Mouse (Mus musculus): ENCODE measurements around the gene Il4ra. TPM values are rescaled to one million over a fixed set of nuclear protein-coding genes. Genes with fewer than 3 reads are reported as not detected.

Gene Il4ra
- polyA plus RNA-seq, 1 experiment = 22.7 TPM

DNA sequence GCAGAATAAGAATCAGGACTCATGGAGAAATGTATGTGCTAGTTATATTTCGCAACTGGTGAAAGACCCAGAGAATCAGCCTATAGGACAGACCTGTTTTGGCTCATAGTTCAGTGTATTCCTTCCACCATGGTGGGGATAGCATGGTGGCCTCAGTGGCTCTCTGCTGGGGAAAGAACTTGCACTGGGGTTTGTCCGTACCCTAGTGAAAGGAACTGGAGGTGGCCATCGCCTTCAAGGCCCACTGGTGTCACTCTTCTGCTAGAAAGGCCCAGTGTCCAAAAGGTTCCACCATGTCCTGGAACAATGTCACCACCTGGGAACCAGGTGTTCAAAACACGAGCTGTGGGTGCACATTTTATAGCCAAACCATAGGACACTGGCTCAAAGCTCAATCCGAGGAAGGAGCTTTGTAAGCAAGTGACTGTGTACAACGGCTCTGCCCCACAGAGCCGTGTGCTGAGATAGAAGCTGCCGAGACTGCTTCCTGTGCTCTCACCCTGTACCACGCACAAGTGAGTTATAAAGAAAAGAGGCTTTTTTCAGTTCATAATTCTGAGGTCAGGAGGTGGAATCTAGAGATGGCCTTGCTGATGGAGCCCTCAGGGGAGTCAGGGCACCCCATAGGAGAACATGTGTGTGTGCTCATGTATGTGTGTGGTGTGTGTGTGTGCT is 27.8 kb downstream of the Il4ra start:
- H3K79me3 ChIP-seq (ENCODE audit: low read depth) = no peaks in the 10 kb centered on the region
- H3ac ChIP-seq (ENCODE audit: control insufficient read depth, insufficient read length, low read depth) = no peak overlapping the region
- H3K4me3 ChIP-seq (ENCODE audit: insufficient read depth, poor library complexity, severe bottlenecking) = no peak overlapping the region
- H3K36me3 ChIP-seq (ENCODE audit: control insufficient read depth, insufficient read depth) = peaks cover 20% of the 10 kb centered on the region
- TF ChIP-seq CEBPB (IDR thresholded peaks at IDR 0.05; ENCODE audit: low read depth) (no peak), MAX (IDR thresholded peaks at IDR 0.05) (no peak), MYOG (IDR thresholded peaks at IDR 0.05; ENCODE audit: control insufficient read depth, extremely low read depth, insufficient read length) (no peak), MYOD1 (IDR thresholded peaks at IDR 0.05; ENCODE audit: control insufficient read depth, insufficient read length, low read depth) (no peak), CTCF (IDR thresholded peaks at IDR 0.05; ENCODE audit: control insufficient read depth, insufficient read depth, insufficient read length) (no peak), FOSL1 (IDR thresholded peaks at IDR 0.05; ENCODE audit: insufficient read depth, low read length, poor library complexity, severe bottlenecking) (no peak), USF1 (IDR thresholded peaks at IDR 0.05; ENCODE audit: low read depth) (no peak)
- no peaks in the 10 kb centered on the region for H3K27me3 ChIP-seq (ENCODE audit: control insufficient read depth, insufficient read depth, insufficient read length)
- no peaks in the 10 kb centered on the region for H3K79me2 ChIP-seq (ENCODE audit: control insufficient read depth, insufficient read depth)

DNA sequence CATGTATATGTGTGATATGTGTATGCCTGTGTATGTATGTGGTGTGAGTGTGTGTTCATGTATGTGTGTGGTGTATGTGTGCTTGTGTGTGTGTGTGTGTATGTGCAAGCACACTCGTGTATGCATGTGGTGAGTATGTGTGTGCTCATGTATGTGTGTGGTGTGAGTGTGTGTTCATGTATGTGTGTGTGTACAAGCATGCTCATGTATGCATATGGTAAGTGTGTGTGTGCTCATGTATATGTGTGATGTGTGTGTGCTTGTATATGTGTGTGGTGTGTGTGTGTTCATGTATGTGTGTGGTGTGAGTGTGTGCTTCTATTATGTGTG is 28.3 kb downstream of the Il4ra start:
- TF ChIP-seq MYOD1 (IDR thresholded peaks at IDR 0.05; ENCODE audit: control insufficient read depth, insufficient read length, low read depth) (no peak), MAX (IDR thresholded peaks at IDR 0.05) (no peak), USF1 (IDR thresholded peaks at IDR 0.05; ENCODE audit: low read depth) (no peak), CTCF (IDR thresholded peaks at IDR 0.05; ENCODE audit: control insufficient read depth, insufficient read depth, insufficient read length) (no peak), CEBPB (IDR thresholded peaks at IDR 0.05; ENCODE audit: low read depth) (no peak), FOSL1 (IDR thresholded peaks at IDR 0.05; ENCODE audit: insufficient read depth, low read length, poor library complexity, severe bottlenecking) (no peak), MYOG (IDR thresholded peaks at IDR 0.05; ENCODE audit: control insufficient read depth, extremely low read depth, insufficient read length) (no peak)
- Histone ChIP-seq H3K4me3 (ENCODE audit: insufficient read depth, poor library complexity, severe bottlenecking) (no peak overlapping the region), H3K79me2 (ENCODE audit: control insufficient read depth, insufficient read depth) (no peaks in the 10 kb centered on the region), H3ac (ENCODE audit: control insufficient read depth, insufficient read length, low read depth) (no peak overlapping the region), H3K27me3 (ENCODE audit: control insufficient read depth, insufficient read depth, insufficient read length) (no peaks in the 10 kb centered on the region), H3K36me3 (ENCODE audit: control insufficient read depth, insufficient read depth) (peaks cover 20% of the 10 kb centered on the region), H3K79me3 (ENCODE audit: low read depth) (no peaks in the 10 kb centered on the region)

DNA sequence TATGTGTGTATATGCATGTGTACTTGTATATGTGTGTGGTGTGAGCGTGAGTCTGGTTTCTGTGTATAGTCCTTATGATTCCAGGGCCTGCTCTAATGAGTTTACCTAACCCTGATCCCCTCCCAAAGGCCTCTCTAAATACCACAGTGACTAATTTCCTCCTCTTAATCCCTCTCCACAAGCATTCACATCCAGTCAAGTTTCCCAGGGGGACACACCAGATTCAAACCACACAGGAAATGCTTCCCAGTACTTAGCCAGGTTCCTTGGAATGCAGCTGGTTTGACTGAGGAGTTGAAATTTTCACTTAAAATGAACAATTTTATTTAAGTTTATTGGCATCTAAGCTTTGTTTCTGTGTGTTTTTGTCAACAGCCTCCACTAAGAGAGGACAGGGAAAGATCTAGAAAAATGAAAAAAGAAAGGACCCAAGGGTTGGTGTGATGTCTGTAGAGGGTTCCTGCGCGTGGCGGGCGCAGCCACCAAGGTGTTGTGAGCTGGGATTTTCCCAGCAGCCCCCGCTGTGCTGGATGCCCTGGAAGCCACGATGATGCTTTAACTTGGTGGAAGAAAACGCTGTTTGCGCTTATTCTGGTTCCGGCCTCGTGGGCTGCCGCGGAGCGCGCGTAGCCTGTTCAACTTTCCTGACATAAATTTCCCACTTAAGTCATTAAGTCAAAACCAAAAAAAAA is 28.9 kb downstream of the Il4ra start:
- no peak overlapping the region for H3K4me3 ChIP-seq (ENCODE audit: insufficient read depth, poor library complexity, severe bottlenecking)
- peaks cover 15% of the 10 kb centered on the region for H3K36me3 ChIP-seq (ENCODE audit: control insufficient read depth, insufficient read depth)
- H3ac ChIP-seq (ENCODE audit: control insufficient read depth, insufficient read length, low read depth) = peak overlapping the region; percentile 10
- TF ChIP-seq MAX (IDR thresholded peaks at IDR 0.05) (peak; percentile 43), USF1 (IDR thresholded peaks at IDR 0.05; ENCODE audit: low read depth) (no peak), MYOD1 (IDR thresholded peaks at IDR 0.05; ENCODE audit: control insufficient read depth, insufficient read length, low read depth) (peak; percentile 7), MYOG (IDR thresholded peaks at IDR 0.05; ENCODE audit: control insufficient read depth, extremely low read depth, insufficient read length) (no peak), CTCF (IDR thresholded peaks at IDR 0.05; ENCODE audit: control insufficient read depth, insufficient read depth, insufficient read length) (no peak), CEBPB (IDR thresholded peaks at IDR 0.05; ENCODE audit: low read depth) (no peak), FOSL1 (IDR thresholded peaks at IDR 0.05; ENCODE audit: insufficient read depth, low read length, poor library complexity, severe bottlenecking) (peak; percentile 46)
- no peaks in the 10 kb centered on the region for H3K79me2 ChIP-seq (ENCODE audit: control insufficient read depth, insufficient read depth)
- H3K27me3 ChIP-seq (ENCODE audit: control insufficient read depth, insufficient read depth, insufficient read length) = no peaks in the 10 kb centered on the region
- no peaks in the 10 kb centered on the region for H3K79me3 ChIP-seq (ENCODE audit: low read depth)

DNA sequence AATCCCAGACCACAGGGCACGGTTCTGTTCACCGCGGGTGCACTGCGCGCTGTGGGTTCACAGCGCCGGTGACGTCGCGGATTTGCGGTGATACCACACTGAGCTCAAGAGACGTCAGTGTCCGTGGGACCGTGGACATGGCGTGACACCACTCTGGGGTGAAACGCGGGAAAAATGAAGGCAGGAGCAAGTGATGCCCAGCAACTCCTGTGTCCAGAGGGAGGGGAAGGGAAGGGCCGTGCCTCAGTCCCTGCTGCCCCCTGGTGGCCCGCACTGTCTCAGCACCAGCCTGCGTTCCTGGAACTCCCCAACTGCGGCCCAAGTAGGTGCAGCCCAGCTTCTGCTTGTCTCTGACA is 29.4 kb downstream of the Il4ra start:
- H3K4me3 ChIP-seq (ENCODE audit: insufficient read depth, poor library complexity, severe bottlenecking) = no peak overlapping the region
- H3K27me3 ChIP-seq (ENCODE audit: control insufficient read depth, insufficient read depth, insufficient read length) = no peaks in the 10 kb centered on the region
- no peaks in the 10 kb centered on the region for H3K79me2 ChIP-seq (ENCODE audit: control insufficient read depth, insufficient read depth)
- peak overlapping the region; percentile 27 for H3ac ChIP-seq (ENCODE audit: control insufficient read depth, insufficient read length, low read depth)
- no peaks in the 10 kb centered on the region for H3K79me3 ChIP-seq (ENCODE audit: low read depth)
- TF ChIP-seq CTCF (IDR thresholded peaks at IDR 0.05; ENCODE audit: control insufficient read depth, insufficient read depth, insufficient read length) = peak; percentile 99
- no peak for TF ChIP-seq MYOG (IDR thresholded peaks at IDR 0.05; ENCODE audit: control insufficient read depth, extremely low read depth, insufficient read length)
- H3K36me3 ChIP-seq (ENCODE audit: control insufficient read depth, insufficient read depth) = peaks cover 15% of the 10 kb centered on the region

DNA sequence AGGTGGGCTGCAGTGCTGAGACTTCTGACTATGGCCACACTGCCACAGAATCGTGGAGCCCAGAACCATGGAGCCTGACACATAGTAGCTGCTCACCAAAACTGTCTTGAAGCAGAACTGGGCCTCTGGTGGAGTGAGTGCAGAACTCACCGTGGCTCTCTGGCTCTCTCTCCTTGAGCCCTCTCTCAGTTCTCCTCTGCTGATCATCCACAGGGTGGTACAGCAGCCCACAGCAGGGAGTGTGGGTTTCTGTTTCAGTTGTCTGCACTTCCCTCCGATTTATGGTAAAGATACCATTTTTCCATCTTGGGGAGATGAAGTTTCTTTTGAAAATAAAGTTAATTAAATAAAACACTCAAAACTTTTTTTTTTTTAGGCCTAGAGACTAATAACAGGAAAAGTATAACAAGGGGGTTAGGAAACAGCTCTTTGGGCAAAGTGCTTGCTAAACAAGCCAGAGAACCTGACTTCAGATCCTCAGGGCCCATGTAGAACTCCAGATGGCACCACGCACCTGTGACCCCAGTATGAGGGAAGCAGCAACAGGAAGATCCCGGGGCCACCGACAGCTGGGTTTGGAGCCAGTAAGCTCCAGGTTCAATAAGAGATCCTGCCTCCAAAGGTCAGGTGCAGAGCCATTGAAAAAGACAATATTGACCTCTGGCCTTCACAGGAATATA is 31.5 kb downstream of the Il4ra start:
- Histone ChIP-seq H3ac (ENCODE audit: control insufficient read depth, insufficient read length, low read depth) (no peak overlapping the region), H3K4me3 (ENCODE audit: insufficient read depth, poor library complexity, severe bottlenecking) (no peak overlapping the region), H3K27me3 (ENCODE audit: control insufficient read depth, insufficient read depth, insufficient read length) (no peaks in the 10 kb centered on the region), H3K36me3 (ENCODE audit: control insufficient read depth, insufficient read depth) (no peaks in the 10 kb centered on the region), H3K79me3 (ENCODE audit: low read depth) (no peaks in the 10 kb centered on the region), H3K79me2 (ENCODE audit: control insufficient read depth, insufficient read depth) (no peaks in the 10 kb centered on the region)
- no peak for TF ChIP-seq CEBPB (IDR thresholded peaks at IDR 0.05; ENCODE audit: low read depth)

DNA sequence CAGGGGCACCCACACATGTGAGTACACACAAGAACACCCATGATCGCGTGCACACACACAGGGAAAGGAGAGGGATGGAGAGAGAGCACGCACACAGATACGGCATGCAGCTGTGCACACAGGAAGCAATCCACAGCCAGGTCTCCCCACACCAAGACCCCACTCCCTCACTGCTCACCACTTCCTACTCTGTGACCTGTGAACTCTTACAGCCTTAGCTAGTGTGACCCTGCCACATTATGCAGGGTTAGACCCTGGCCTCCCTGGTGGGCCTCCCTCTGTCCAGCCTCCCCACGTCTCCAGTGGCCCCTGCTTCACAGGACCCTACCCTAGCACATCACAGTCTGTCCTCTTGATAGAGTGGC is 32.1 kb downstream of the Il4ra start:
- no peaks in the 10 kb centered on the region for H3K79me3 ChIP-seq (ENCODE audit: low read depth)
- no peak overlapping the region for H3K4me3 ChIP-seq (ENCODE audit: insufficient read depth, poor library complexity, severe bottlenecking)
- H3K79me2 ChIP-seq (ENCODE audit: control insufficient read depth, insufficient read depth) = no peaks in the 10 kb centered on the region
- H3ac ChIP-seq (ENCODE audit: control insufficient read depth, insufficient read length, low read depth) = no peak overlapping the region
- TF ChIP-seq CEBPB (IDR thresholded peaks at IDR 0.05; ENCODE audit: low read depth) (no peak), MAX (IDR thresholded peaks at IDR 0.05) (no peak)
- no peaks in the 10 kb centered on the region for H3K27me3 ChIP-seq (ENCODE audit: control insufficient read depth, insufficient read depth, insufficient read length)
- H3K36me3 ChIP-seq (ENCODE audit: control insufficient read depth, insufficient read depth) = no peaks in the 10 kb centered on the region
